Mouse (Mus musculus) thymus, adult 2 months (tissue): ENCODE measurements around the gene Prss42. TPM values are rescaled to one million over a fixed set of nuclear protein-coding genes. Genes with fewer than 3 reads are reported as not detected.

Experiments used
- DNase-seq: peaks from one replicate; pipeline ENCODE4 v3.0.0; 2021
- H3K27ac ChIP-seq: fragments of 200-500 bp; 2 replicates; pipeline ENCODE4 v1.5.1; 2012; ENCODE audit warnings: low read length, control low read depth; ENCODE audit not compliant: control insufficient read depth, insufficient read depth
- H3K27me3 ChIP-seq: fragments of 200-500 bp; 2 replicates; pipeline ENCODE4 v1.6.1; 2012; ENCODE audit warnings: mild to moderate bottlenecking, low read length, moderate library complexity, mixed read lengths; ENCODE audit not compliant: control insufficient read depth, insufficient read depth
- H3K36me3 ChIP-seq: fragments of 200-500 bp; 2 replicates; pipeline ENCODE4 v1.6.1; 2012; ENCODE audit warnings: mild to moderate bottlenecking, low read length, moderate library complexity; ENCODE audit not compliant: control insufficient read depth, insufficient read depth
- H3K4me1 ChIP-seq: fragments of 200-500 bp; replicated peaks from 2 replicates; pipeline ENCODE4 v1.6.1; 2012; ENCODE audit warnings: low read length; ENCODE audit not compliant: control insufficient read depth, insufficient read depth
- H3K4me3 ChIP-seq: fragments of 200-500 bp; 2 replicates; pipeline ENCODE4 v1.5.1; 2012; ENCODE audit warnings: mild to moderate bottlenecking, low read length, control low read depth, moderate library complexity; ENCODE audit not compliant: control insufficient read depth, insufficient read depth
- CTCF ChIP-seq: fragments of 200-500 bp; IDR thresholded peaks from 2 replicates; pipeline ENCODE4 v1.5.1; 2012; ENCODE audit warnings: mild to moderate bottlenecking, control low read depth, low read length, moderate library complexity, borderline replicate concordance; ENCODE audit not compliant: control insufficient read depth, poor library complexity, insufficient read depth; ENCODE audit errors: extremely low read depth
- POLR2A ChIP-seq: fragments of 200-500 bp; IDR thresholded peaks from 2 replicates; pipeline ENCODE4 v1.6.1; 2012; ENCODE audit warnings: mild to moderate bottlenecking, low read length, control low read depth, moderate library complexity; ENCODE audit not compliant: control insufficient read depth, poor library complexity, insufficient read depth; ENCODE audit errors: extremely low read depth
- WGBS: fragments of 180-500 bp; shearing (Covaris S2); methylation state at CpG from one replicate; pipeline ENCODE4 v1.1.7; 2018; 5-methylcytosine and 5-hydroxymethylcytosine counted together
- polyA plus RNA-seq: library from polyadenylated mRNA; depleted of rRNA; stranded (reverse); fragments of >200 nt; gene quantifications from 2 replicates; pipeline ENCODE4 v1.2.3, GENCODE M21; 2012

Gene Prss42
- polyA plus RNA-seq, 1 experiment, result not detected

DNA sequence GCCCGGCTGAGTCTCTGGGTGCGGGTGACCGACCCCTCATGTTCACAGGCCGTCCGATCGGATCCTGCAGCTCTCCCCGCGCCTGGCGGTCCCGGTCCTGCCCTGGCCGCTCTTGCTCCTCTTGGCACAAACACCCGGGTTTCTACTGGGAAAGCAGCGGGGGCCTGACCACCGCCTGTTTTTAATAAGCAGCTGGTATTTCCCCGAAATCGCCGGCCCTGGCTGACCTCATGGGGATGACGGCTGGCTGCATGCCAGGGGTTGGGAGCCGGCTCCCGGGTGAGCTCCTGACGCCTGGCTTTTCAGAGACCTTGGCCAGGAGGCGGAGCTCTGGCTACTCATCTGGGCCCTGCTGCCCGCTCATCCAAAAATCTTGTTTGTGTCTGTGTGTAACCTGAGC lies 16.2 kb upstream of the Prss42 start:
- H3K36me3 ChIP-seq, result no peaks in the 10 kb centered on the region
- no peak overlapping the region for H3K4me3 ChIP-seq
- no peak for TF ChIP-seq POLR2A
- no peak for TF ChIP-seq CTCF
- no peaks in the 10 kb centered on the region; the same call in 1 of the 2 replicates for H3K27me3 ChIP-seq
- WGBS, result 8% methylated on average over 23 of the region's 23 CpGs
- no peaks in the 10 kb centered on the region; the same call in 1 of the 2 replicates for H3K4me1 ChIP-seq
- no peak for DNase-seq
- H3K27ac ChIP-seq, result no peak overlapping the region

DNA sequence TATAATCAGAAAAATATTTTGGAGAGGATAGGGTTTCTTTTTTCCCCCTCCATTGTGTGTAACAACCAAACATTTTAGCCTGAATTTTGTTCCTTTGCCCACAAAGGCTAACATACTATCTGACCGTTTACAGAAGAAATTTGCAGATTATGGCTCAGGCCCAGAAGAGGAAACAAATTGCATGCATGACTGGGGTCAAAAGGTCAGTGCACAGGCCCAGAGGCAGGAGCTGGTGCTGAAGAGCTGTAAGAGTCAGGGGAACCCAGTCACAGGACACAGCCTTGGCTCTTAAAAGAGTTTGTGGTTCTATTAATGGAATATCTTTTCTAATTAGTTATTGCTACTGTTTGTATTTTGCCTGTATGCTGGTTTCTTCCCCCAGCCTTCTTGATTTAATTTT lies 14.4 kb upstream of the Prss42 start:
- Histone ChIP-seq H3K27me3 (no peaks in the 10 kb centered on the region; the same call in 1 of the 2 replicates), H3K36me3 (no peaks in the 10 kb centered on the region), H3K27ac (no peak overlapping the region), H3K4me1 (no peaks in the 10 kb centered on the region; the same call in 1 of the 2 replicates), H3K4me3 (no peak overlapping the region)
- DNase-seq, result no peak
- TF ChIP-seq POLR2A (no peak), CTCF (no peak)
- WGBS, result 76% methylated on average over 1 of the region's 1 CpGs

DNA sequence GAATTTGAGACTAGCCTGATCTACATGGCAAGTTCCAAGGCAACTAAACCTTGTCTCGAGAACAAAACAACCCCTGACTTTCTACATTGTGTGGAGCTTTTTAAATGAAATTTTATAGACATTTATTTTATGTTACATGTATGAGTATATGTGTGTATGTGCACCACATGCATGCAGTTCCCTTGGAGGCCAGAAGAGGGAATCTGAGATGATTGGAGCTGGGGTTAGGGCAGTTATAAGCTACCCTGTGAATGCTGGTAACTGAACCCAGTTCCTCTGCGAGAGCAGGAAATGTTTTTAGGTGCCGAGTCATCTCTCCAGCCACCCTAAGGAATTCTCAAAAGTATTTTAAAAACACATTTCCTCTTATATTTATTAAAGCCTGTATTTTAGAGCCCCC lies 9.8 kb upstream of the Prss42 start:
- DNase-seq, result no peak
- Histone ChIP-seq H3K4me3 (no peak overlapping the region), H3K4me1 (no peaks in the 10 kb centered on the region), H3K27me3 (no peaks in the 10 kb centered on the region), H3K27ac (no peak overlapping the region), H3K36me3 (no peaks in the 10 kb centered on the region)
- 83% methylated on average over 3 of the region's 3 CpGs for WGBS
- TF ChIP-seq POLR2A (no peak), CTCF (no peak)

GRCm38 (mm10) chr9:110790462-110790861 lies 7.5 kb upstream of the Prss42 start:
- no peak overlapping the region for H3K4me3 ChIP-seq
- no peaks in the 10 kb centered on the region for H3K4me1 ChIP-seq
- DNase-seq, result no peak
- no peaks in the 10 kb centered on the region for H3K36me3 ChIP-seq
- H3K27ac ChIP-seq, result no peak overlapping the region
- H3K27me3 ChIP-seq, result no peaks in the 10 kb centered on the region
- TF ChIP-seq CTCF (no peak), POLR2A (no peak)
- WGBS, result 52% methylated on average over 4 of the region's 4 CpGs

DNA sequence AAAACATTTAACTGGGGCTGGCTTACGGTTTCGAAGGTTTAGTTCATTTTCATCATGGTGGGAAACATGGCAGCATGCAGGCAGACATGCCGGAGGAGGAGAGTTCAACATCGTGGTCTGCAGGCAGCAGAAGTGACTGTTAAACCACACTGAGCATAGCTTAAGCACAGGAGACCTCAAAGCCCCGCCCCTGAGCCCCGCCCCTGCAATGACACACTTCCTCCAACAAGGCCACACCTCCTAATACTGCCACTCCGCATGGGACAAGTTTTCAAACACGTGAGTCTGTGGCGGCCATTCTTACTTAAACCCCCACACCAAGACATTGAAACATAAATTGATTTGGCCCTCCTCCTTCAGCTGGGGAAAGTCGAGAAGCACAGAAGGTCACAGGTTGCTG lies 953 bp upstream of the Prss42 start:
- no peak for DNase-seq
- no peak for TF ChIP-seq POLR2A
- TF ChIP-seq CTCF, result no peak
- Histone ChIP-seq H3K36me3 (no peaks in the 10 kb centered on the region), H3K27ac (no peak overlapping the region), H3K4me1 (no peaks in the 10 kb centered on the region), H3K27me3 (no peaks in the 10 kb centered on the region), H3K4me3 (no peak overlapping the region)
- WGBS, result 71% methylated on average over 10 of the region's 10 CpGs

DNA sequence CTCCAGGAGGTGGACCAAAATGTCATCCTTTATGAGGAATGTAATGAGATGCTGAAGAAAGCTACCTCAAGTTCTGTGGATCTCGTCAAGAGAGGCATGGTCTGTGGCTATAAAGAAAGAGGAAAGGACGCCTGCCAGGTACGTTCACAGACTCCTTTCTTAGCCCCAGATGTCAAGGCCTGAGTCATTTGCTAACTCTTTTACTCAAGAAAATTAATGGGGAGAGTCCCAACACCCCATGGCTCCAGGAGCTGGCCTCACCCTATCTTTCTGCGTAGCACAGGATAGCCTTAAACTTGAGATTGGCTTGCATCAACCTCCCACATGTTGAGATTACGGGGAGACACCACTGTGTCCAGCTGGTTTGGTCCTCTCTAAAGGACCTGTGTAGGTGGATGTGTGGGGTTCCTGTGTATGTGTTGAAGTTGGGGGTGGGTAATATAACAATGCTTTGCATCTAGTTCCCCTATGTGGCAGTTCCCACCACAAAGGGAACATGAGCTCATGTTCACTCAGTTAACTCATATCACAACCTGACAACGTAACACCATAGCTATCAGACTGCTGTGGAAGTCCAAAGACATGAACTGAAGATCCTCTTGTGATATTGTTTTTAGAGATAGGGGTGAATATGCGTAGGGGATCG lies 3.0 kb downstream of the Prss42 start:
- Histone ChIP-seq H3K4me3 (no peak overlapping the region), H3K27ac (no peak overlapping the region), H3K4me1 (no peaks in the 10 kb centered on the region), H3K27me3 (no peaks in the 10 kb centered on the region), H3K36me3 (no peaks in the 10 kb centered on the region)
- no peak for DNase-seq
- no peak for TF ChIP-seq POLR2A
- no peak for TF ChIP-seq CTCF
- WGBS, result 94% methylated on average over 8 of the region's 8 CpGs

DNA sequence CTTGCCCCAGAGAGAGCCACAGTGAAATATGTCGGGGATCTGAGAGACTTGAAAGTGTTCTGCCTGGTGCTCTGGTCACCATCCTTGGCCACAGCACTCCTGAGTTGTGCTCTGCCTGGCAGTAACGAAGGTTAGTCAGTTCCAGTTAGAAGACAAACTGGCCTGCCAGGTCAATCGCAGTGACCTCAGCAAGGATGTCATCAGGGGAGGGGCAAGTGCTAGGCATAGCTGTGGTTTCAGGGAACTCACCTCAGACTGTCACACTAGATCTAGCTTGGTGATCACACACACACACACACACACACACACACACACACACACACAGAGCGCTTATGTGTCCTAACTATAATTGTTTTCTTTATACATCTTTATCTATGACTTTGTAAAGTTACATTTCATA lies 5.3 kb downstream of the Prss42 start:
- no peak overlapping the region for H3K4me3 ChIP-seq
- H3K36me3 ChIP-seq, result no peaks in the 10 kb centered on the region
- H3K27me3 ChIP-seq, result no peaks in the 10 kb centered on the region
- DNase-seq, result no peak
- no peak overlapping the region for H3K27ac ChIP-seq
- WGBS, result 47% methylated on average over 4 of the region's 4 CpGs
- no peaks in the 10 kb centered on the region for H3K4me1 ChIP-seq
- TF ChIP-seq CTCF (no peak), POLR2A (no peak)
